Mouse (Mus musculus) spleen, adult 2 months (tissue): ENCODE measurements at regions not wholly inside any gene's neighbourhood (a gene's known extent, or its start where the extent isn't known, plus 50 kb on each side); places are given as distances from the start of the nearest gene placed in this dataset.

Experiments
- CTCF ChIP-seq: fragments of 200-500 bp; IDR thresholded peaks from 2 replicates; pipeline ENCODE4 v1.5.1; 2011; ENCODE audit warnings: mild to moderate bottlenecking, inconsistent platforms; ENCODE audit not compliant: insufficient read depth, insufficient read length, insufficient replicate concordance; ENCODE audit errors: extremely low read depth
- POLR2A ChIP-seq: fragments of 200-500 bp; IDR thresholded peaks from 2 replicates; pipeline ENCODE4 v1.6.1; 2011; ENCODE audit warnings: low read depth, low read length, inconsistent platforms

GRCm38 (mm10) chr5:75825576-75825975 lies 152.7 kb downstream of the Kdr start:
- TF ChIP-seq POLR2A = no peak
- no peak for TF ChIP-seq CTCF
